Mouse (Mus musculus) bone marrow, adult 2 months (tissue): ENCODE measurements around the gene Cpvl.

ENCODE experiments used
- CTCF ChIP-seq: fragments of 200-500 bp; IDR thresholded peaks from 2 replicates; pipeline ENCODE4 v1.5.1; 2011; ENCODE audit warnings: low read length, control low read depth; ENCODE audit not compliant: control insufficient read depth, insufficient read depth
- POLR2A ChIP-seq: fragments of 200-500 bp; IDR thresholded peaks from 2 replicates; pipeline ENCODE4 v1.6.1; 2011; ENCODE audit warnings: low read depth, mild to moderate bottlenecking, control low read depth, low read length, borderline replicate concordance; ENCODE audit not compliant: control insufficient read depth

- TF ChIP-seq CTCF, result no peak
- TF ChIP-seq POLR2A, result no peak
Measured at GRCm38 (mm10) chr6:54009293-54009692, 30.8 kb upstream of the Cpvl start.
